Mouse (Mus musculus) Muller cell, postnatal 12 days (primary cell): ENCODE measurements around the gene Upb1.
A peak's percentile ranks its signal among the peaks of the same experiment; 100 is the strongest.

Experiments used
- DNase-seq: peaks from one replicate; pipeline ENCODE4 v3.0.0-alpha.2; 2015; ENCODE audit errors: inconsistent ontology term

The Upb1 gene

GRCm38 (mm10) chr10:75428049-75429003 is 27.4 kb downstream of the Upb1 start:
- no peak for DNase-seq

- DNase-seq: no peak
These were observed 28.1 kb downstream of the Upb1 start for GRCm38 (mm10) chr10:75429004-75429380.

- DNase-seq: no peak
These were observed 28.7 kb downstream of the Upb1 start for GRCm38 (mm10) chr10:75429522-75430146.

GRCm38 (mm10) chr10:75430147-75430537 is 29.2 kb downstream of the Upb1 start:
- DNase-seq: no peak

GRCm38 (mm10) chr10:75430633-75431032 is 29.7 kb downstream of the Upb1 start:
- no peak for DNase-seq

- peak; percentile 65 for DNase-seq
These were observed 35.8 kb downstream of the Upb1 start for GRCm38 (mm10) chr10:75436604-75437217.

GRCm38 (mm10) chr10:75437284-75437683 is 36.4 kb downstream of the Upb1 start:
- DNase-seq: no peak

- peak; percentile 53 for DNase-seq
These were observed 37.4 kb downstream of the Upb1 start for GRCm38 (mm10) chr10:75438132-75438810.

GRCm38 (mm10) chr10:75439211-75439811 is 38.4 kb downstream of the Upb1 start:
- peak; percentile 51 for DNase-seq

GRCm38 (mm10) chr10:75440756-75441155 is 39.8 kb downstream of the Upb1 start:
- no peak for DNase-seq

- DNase-seq: no peak
These were observed 40.9 kb downstream of the Upb1 start for GRCm38 (mm10) chr10:75441800-75442199.

- DNase-seq: no peak
These were observed 42.1 kb downstream of the Upb1 start for GRCm38 (mm10) chr10:75443017-75443416.

GRCm38 (mm10) chr10:75444111-75444826 is 43.4 kb downstream of the Upb1 start:
- no peak for DNase-seq

GRCm38 (mm10) chr10:75445030-75445429 is 44.1 kb downstream of the Upb1 start:
- no peak for DNase-seq

GRCm38 (mm10) chr10:75446501-75447083 is 45.7 kb downstream of the Upb1 start:
- DNase-seq: no peak

- DNase-seq: no peak
These were observed 46.6 kb downstream of the Upb1 start for GRCm38 (mm10) chr10:75447489-75447888.

- DNase-seq: no peak
These were observed 48.0 kb downstream of the Upb1 start for GRCm38 (mm10) chr10:75448806-75449420.

GRCm38 (mm10) chr10:75450331-75450730 is 49.4 kb downstream of the Upb1 start:
- no peak for DNase-seq

GRCm38 (mm10) chr10:75451036-75451786 is 50.3 kb downstream of the Upb1 start:
- DNase-seq: peak; percentile 90
